Mouse (Mus musculus): Measurements from ENCODE around the gene Dcbld2. TPM values are rescaled to one million over a fixed set of nuclear protein-coding genes. Genes with fewer than 3 reads are reported as not detected.
A peak's percentile ranks its signal among the peaks of the same experiment; 100 is the strongest.

Gene Dcbld2
- total and polyA plus RNA-seq, 3 experiments, result 2.2 to 3.7 (median 3.3) TPM

DNA sequence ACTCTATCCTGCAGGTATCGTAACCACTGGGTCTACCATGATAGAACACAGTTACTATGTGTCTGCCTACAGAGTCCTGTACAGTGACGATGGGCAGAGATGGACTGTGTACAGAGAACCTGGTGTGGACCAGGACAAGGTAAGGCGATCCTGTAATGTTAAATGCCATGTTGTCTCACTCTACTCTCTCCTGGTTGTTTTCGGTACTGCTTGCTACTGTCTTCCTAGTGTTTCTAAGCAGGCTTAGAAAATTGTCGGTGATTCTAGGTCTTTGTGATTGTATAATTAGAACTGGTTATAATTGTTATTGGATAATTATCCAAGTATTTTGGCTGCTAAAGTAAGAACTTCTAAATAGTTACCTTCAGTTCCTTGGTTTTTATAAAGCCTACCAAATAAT is 43.4 kb downstream of the Dcbld2 start:
- no peaks in the 10 kb centered on the region for H3K9me3 ChIP-seq (replicated peaks; ENCODE audit: low read length)
- no peak overlapping the region for H3K4me3 ChIP-seq (replicated peaks in 1 of 3; ENCODE audit: low read depth in 2 of 3, low read length in 2 of 3, poor library complexity in 1 of 3)
- H3K27me3 ChIP-seq (replicated peaks), result no peaks in the 10 kb centered on the region
- H3K36me3 ChIP-seq (replicated peaks in 1 of 2; ENCODE audit: control insufficient read depth in 1 of 2, insufficient read depth in 1 of 2, low read length in 1 of 2), result peaks cover 0 to 8% of the 10 kb centered on the region in 2 experiments
- H3K27ac ChIP-seq (ENCODE audit: insufficient read depth, low read depth), result no peak overlapping the region
- peaks cover 0 to 11% of the 10 kb centered on the region in 2 experiments; a peak in 2 of 4 replicates for H3K4me1 ChIP-seq (ENCODE audit: control insufficient read depth in 1 of 2, insufficient read depth in 2 of 2)
- DNase-seq (ENCODE audit: extremely low read depth), result no peak
- no peak overlapping the region for H3K4me2 ChIP-seq (ENCODE audit: insufficient read depth, low read depth, poor library complexity, severe bottlenecking)
- dilution Hi-C loops (cut with MboI; ENCODE audit: extremely low pct_ligation_motif_present, extremely low pct_unique_long_range_greater_than_20kb, low sequenced_read_pairs), result no loop called here
- in situ Hi-C loops (cut with MboI; ENCODE audit: low pct_ligation_motif_present, low pct_unique_long_range_greater_than_20kb, low sequenced_read_pairs), result loop anchor here (5.0 to 10.0 kb wide), 2 partner anchors 211 to 953 kb away; partner anchors contain the start of gene Gabrr3
- no peaks in the 10 kb centered on the region for H3K79me2 ChIP-seq (replicated peaks; ENCODE audit: control insufficient read depth, extremely low read depth, insufficient read depth, poor library complexity, severe bottlenecking)
- H3K9ac ChIP-seq (ENCODE audit: insufficient read depth, low read depth), result no peak overlapping the region
- TF ChIP-seq SMC3 (IDR thresholded peaks at IDR 0.05; ENCODE audit: low read depth, low read length) (peak; percentile 13; the same call in 1 of the 2 replicates), MAX (IDR thresholded peaks at IDR 0.05; ENCODE audit: low read length) (no peak)

DNA sequence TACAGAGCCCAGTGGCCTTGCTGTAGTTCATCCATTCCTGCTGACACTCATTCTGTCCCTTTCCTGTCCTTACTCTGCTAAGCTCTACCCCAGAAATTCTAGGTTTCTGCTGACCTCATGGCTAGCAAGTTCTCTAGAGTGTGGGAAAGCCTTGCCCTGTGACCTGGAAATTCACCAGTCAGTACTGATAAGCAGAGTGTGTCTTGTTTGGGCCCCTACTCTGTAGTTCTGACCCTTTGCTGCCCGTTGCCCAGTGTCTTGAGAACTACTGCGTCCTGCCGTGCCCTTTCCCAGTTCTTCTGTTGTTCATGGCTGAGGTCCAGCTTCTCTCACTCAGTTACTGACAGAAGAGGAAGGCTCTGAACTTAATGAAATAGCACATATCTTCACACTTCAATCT is 44.9 kb downstream of the Dcbld2 start:
- dilution Hi-C loops (cut with MboI; ENCODE audit: extremely low pct_ligation_motif_present, extremely low pct_unique_long_range_greater_than_20kb, low sequenced_read_pairs) (no loop called here), in situ Hi-C loops (cut with MboI; ENCODE audit: low pct_ligation_motif_present, low pct_unique_long_range_greater_than_20kb, low sequenced_read_pairs) (loop anchor here (5.0 to 10.0 kb wide), 2 partner anchors 209 to 952 kb away; partner anchors contain the start of gene Gabrr3)
- Histone ChIP-seq H3K27me3 (replicated peaks) (no peaks in the 10 kb centered on the region), H3K4me2 (ENCODE audit: insufficient read depth, low read depth, poor library complexity, severe bottlenecking) (no peak overlapping the region), H3K36me3 (replicated peaks in 1 of 2; ENCODE audit: control insufficient read depth in 1 of 2, insufficient read depth in 1 of 2, low read length in 1 of 2) (peaks cover 0 to 10% of the 10 kb centered on the region in 2 experiments), H3K9ac (ENCODE audit: insufficient read depth, low read depth) (no peak overlapping the region), H3K4me1 (ENCODE audit: control insufficient read depth in 1 of 2, insufficient read depth in 2 of 2) (peaks cover 0 to 11% of the 10 kb centered on the region in 2 experiments; a peak in 2 of 4 replicates), H3K4me3 (replicated peaks in 1 of 3; ENCODE audit: low read depth in 2 of 3, low read length in 2 of 3, poor library complexity in 1 of 3) (no peak overlapping the region), H3K79me2 (replicated peaks; ENCODE audit: control insufficient read depth, extremely low read depth, insufficient read depth, poor library complexity, severe bottlenecking) (no peaks in the 10 kb centered on the region), H3K27ac (ENCODE audit: insufficient read depth, low read depth) (no peak overlapping the region), H3K9me3 (replicated peaks; ENCODE audit: low read length) (no peaks in the 10 kb centered on the region)
- no peak for DNase-seq (ENCODE audit: extremely low read depth)
- TF ChIP-seq ZKSCAN1 (IDR thresholded peaks at IDR 0.05; ENCODE audit: borderline replicate concordance, low read depth, low read length), result no peak
- no peak for TF ChIP-seq JUN (IDR thresholded peaks at IDR 0.05; ENCODE audit: insufficient read depth, low read depth, low read length)
- no peak for TF ChIP-seq BHLHE40 (IDR thresholded peaks at IDR 0.05; ENCODE audit: low read depth, low read length)
- TF ChIP-seq PAX5 (IDR thresholded peaks at IDR 0.05; ENCODE audit: low read length), result no peak
- TF ChIP-seq MAFK (IDR thresholded peaks at IDR 0.05; ENCODE audit: insufficient replicate concordance, low read length), result no peak

DNA sequence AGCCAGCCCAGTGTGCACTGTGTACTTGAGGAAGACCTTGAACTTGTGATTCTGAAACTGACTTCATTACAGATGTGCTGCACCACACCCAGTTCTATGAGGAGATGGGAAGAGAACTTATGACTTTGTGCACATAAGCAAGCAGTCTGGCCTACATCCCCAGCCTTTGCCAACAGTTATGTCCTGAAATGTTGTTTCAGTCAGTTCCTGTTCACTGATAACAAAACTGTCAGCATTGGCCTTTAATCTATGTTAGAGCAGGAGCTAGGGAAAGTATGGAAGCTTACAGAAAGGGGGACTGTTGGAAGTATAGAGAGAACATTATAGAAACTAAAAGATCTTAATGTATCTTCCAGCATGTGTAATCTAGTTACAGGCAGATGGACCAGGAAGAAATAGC is 45.6 kb downstream of the Dcbld2 start:
- in situ Hi-C loops (cut with MboI; ENCODE audit: low pct_ligation_motif_present, low pct_unique_long_range_greater_than_20kb, low sequenced_read_pairs), result loop anchor here (5.0 to 10.0 kb wide), 2 partner anchors 208 to 951 kb away; partner anchors contain the start of gene Gabrr3
- H3K4me2 ChIP-seq (ENCODE audit: insufficient read depth, low read depth, poor library complexity, severe bottlenecking), result no peak overlapping the region
- no peak overlapping the region for H3K27ac ChIP-seq (ENCODE audit: insufficient read depth, low read depth)
- H3K36me3 ChIP-seq (replicated peaks in 1 of 2; ENCODE audit: control insufficient read depth in 1 of 2, insufficient read depth in 1 of 2, low read length in 1 of 2), result peaks cover 0 to 10% of the 10 kb centered on the region in 2 experiments
- no peak for TF ChIP-seq RCOR1 (conservative IDR thresholded peaks at IDR 0.05; ENCODE audit: low read depth, low read length)
- TF ChIP-seq JUN (IDR thresholded peaks at IDR 0.05; ENCODE audit: insufficient read depth, low read depth, low read length), result no peak
- no peak for TF ChIP-seq HCFC1 (IDR thresholded peaks at IDR 0.05; ENCODE audit: low read depth, low read length)
- TF ChIP-seq UBTF (IDR thresholded peaks at IDR 0.05; ENCODE audit: low read depth, low read length), result no peak
- no peak for TF ChIP-seq POLR2A (IDR thresholded peaks at IDR 0.05; ENCODE audit: low read depth, low read length)
- no peak for TF ChIP-seq RAD21 (IDR thresholded peaks at IDR 0.05; ENCODE audit: low read depth, low read length)
- TF ChIP-seq E2F4 (IDR thresholded peaks at IDR 0.05; ENCODE audit: insufficient replicate concordance, low read depth, low read length), result no peak
- TF ChIP-seq ZNF384 (IDR thresholded peaks at IDR 0.05; ENCODE audit: low read depth, low read length), result no peak
- no peak for TF ChIP-seq NELFE (IDR thresholded peaks at IDR 0.05; ENCODE audit: low read depth, low read length)
- no peak overlapping the region for H3K4me3 ChIP-seq (replicated peaks in 1 of 3; ENCODE audit: low read depth in 2 of 3, low read length in 2 of 3, poor library complexity in 1 of 3)
- no peaks in the 10 kb centered on the region for H3K79me2 ChIP-seq (replicated peaks; ENCODE audit: control insufficient read depth, extremely low read depth, insufficient read depth, poor library complexity, severe bottlenecking)
- no peaks in the 10 kb centered on the region for H3K27me3 ChIP-seq (replicated peaks)
- dilution Hi-C loops (cut with MboI; ENCODE audit: extremely low pct_ligation_motif_present, extremely low pct_unique_long_range_greater_than_20kb, low sequenced_read_pairs), result no loop called here
- no peaks in the 10 kb centered on the region for H3K9me3 ChIP-seq (replicated peaks; ENCODE audit: low read length)
- peaks cover 0 to 11% of the 10 kb centered on the region in 2 experiments; a peak in 2 of 4 replicates for H3K4me1 ChIP-seq (ENCODE audit: control insufficient read depth in 1 of 2, insufficient read depth in 2 of 2)
- DNase-seq (ENCODE audit: extremely low read depth), result no peak
- no peak overlapping the region for H3K9ac ChIP-seq (ENCODE audit: insufficient read depth, low read depth)
